Mouse (Mus musculus) kidney, adult 2 months (tissue): ENCODE results near the gene Atp1a1. TPM values are rescaled to one million over a fixed set of nuclear protein-coding genes. Genes with fewer than 3 reads are reported as not detected.

ENCODE experiments used
- DNase-seq: peaks from one replicate; pipeline ENCODE4 v3.0.0; 2021
- H3K27ac ChIP-seq: fragments of 200-500 bp; 2 replicates; pipeline ENCODE4 v1.5.1; 2012; ENCODE audit warnings: low read depth, low read length, control low read depth, inconsistent platforms; ENCODE audit not compliant: insufficient read depth
- H3K27me3 ChIP-seq: fragments of 200-500 bp; replicated peaks from 2 replicates; pipeline ENCODE4 v1.6.1; 2012; ENCODE audit warnings: mild to moderate bottlenecking, moderate library complexity, low read length, inconsistent platforms; ENCODE audit not compliant: control insufficient read depth, insufficient read depth
- H3K36me3 ChIP-seq: fragments of 200-500 bp; 2 replicates; pipeline ENCODE4 v1.6.1; 2012; ENCODE audit warnings: mild to moderate bottlenecking, moderate library complexity, low read length, inconsistent platforms; ENCODE audit not compliant: control insufficient read depth, insufficient read depth
- H3K4me1 ChIP-seq: fragments of 200-500 bp; 2 replicates; pipeline ENCODE4 v1.6.1; 2011; ENCODE audit warnings: low read length; ENCODE audit not compliant: control insufficient read depth, insufficient read depth
- H3K4me3 ChIP-seq: fragments of 200-500 bp; 2 replicates; pipeline ENCODE4 v1.5.1; 2011; ENCODE audit warnings: mild to moderate bottlenecking, low read depth, low read length, control low read depth; ENCODE audit not compliant: insufficient read depth
- CTCF ChIP-seq: fragments of 200-500 bp; conservative IDR thresholded peaks from 2 replicates; pipeline ENCODE4 v1.5.1; 2011; ENCODE audit warnings: low read depth, mild to moderate bottlenecking, control low read depth, low read length, moderate library complexity, mixed read lengths; ENCODE audit not compliant: insufficient read depth, insufficient read length
- POLR2A ChIP-seq: fragments of 200-500 bp; IDR thresholded peaks from one replicate; pipeline ENCODE4 v1.6.1; 2011; ENCODE audit warnings: low read depth, low read length, control low read depth
- WGBS: fragments of 180-500 bp; shearing (Covaris S2); methylation state at CpG from one replicate; pipeline ENCODE4 v1.1.7; 2018; 5-methylcytosine and 5-hydroxymethylcytosine counted together
- polyA plus RNA-seq: library from polyadenylated mRNA; depleted of rRNA; stranded (reverse); fragments of >200 nt; gene quantifications from 2 replicates; pipeline ENCODE4 v1.2.3, GENCODE M21; 2012; rRNA removed

The Atp1a1 gene
- polyA plus RNA-seq: 2,267 and 2,428 TPM in 2 replicates

DNA sequence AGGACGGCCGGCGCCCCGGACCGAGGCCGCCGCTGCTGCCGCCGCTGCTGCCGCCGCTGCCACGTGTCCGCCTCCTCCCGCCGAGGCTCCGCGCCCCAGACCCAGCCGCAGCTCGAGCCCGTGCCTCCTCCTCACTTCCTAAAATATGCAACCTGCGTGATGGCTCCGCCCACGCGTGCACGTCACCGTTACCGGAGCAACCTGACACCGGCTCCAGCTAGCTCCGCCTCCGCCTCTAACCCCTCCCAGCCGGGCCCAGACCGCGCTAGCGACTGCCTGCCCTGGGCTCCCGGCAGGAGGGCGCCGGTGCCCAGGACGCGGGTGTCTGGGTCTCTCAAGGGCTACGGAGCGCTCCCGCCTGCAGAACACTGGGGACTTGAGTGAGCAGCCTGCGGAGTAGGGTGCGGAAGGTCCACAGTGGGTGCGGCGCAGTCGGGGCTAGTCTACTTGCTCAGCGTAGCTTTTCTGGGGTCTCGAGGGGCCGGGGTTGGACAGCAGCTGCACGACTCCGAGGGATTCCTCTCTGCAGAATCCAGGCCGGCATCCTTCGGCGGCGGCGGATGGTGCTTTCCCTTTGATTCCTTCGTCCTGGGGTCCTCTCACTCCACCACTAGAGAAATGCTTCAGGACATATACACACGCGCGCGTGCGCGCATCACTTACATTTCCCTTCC, at the start of gene Atp1a1:
Atp1a1 (minus strand) TSS at position 135 of the 674 bp plus-strand sequence.
- peak; percentile 100 for TF ChIP-seq POLR2A
- TF ChIP-seq CTCF: no peak
- Histone ChIP-seq H3K27ac (peak within 1 kb of the TSS; percentile 95), H3K36me3 (peaks cover 8% of the 10 kb centered on the region; the same call in 1 of the 2 replicates), H3K27me3 (no peaks in the 10 kb centered on the region), H3K4me3 (peak within 1 kb of the TSS; percentile 83), H3K4me1 (peaks cover 8% of the 10 kb centered on the region)
- DNase-seq: peak; percentile 99
- 3% methylated on average over 62 of the region's 64 CpGs for WGBS

DNA sequence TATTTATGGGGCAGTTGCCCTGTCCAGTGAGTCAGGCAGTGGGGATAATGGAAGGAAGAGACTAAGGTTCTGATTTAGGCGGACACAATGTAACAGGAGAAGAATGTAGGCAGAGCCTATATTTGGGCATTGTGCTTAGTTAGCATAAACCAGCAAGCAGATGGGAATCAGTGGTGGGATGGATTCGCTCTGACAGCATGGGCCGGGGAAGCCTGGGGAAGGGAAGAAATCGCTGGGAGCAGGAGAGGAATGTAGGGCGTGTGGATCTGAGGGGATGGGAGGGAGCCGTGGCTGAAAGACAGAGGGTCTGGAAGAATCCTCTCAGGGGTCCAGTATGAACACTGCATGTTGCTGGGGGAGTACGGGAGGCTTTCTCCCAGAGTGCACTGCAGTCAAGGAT, 49.0 kb upstream of the Atp1a1 start:
- H3K27ac ChIP-seq: peak overlapping the region; percentile 52
- peaks cover 24% of the 10 kb centered on the region for H3K4me1 ChIP-seq
- no peak overlapping the region for H3K4me3 ChIP-seq
- 64% methylated on average over 7 of the region's 7 CpGs for WGBS
- no peaks in the 10 kb centered on the region for H3K27me3 ChIP-seq
- TF ChIP-seq CTCF: no peak
- TF ChIP-seq POLR2A: no peak
- no peak for DNase-seq
- no peaks in the 10 kb centered on the region for H3K36me3 ChIP-seq

DNA sequence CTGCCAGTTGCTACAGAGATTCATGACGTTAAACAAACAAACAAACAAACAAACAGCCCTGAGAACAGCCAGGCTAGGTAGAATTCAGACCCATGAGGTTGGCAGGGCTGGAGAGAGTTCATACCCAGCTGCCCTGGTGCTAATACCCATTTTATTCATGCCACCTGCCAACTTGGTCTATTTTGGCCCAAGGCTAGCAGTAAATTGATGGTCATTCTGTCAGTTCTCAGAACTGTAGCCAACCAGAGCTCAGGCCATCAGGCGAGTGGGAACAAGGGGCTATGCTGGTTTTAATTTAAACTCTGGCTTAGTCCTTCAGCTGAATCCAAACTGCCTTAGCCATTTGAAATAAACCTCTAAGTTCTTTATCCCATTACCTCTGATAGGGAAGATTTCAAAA, 48.5 kb upstream of the Atp1a1 start:
- no peaks in the 10 kb centered on the region for H3K36me3 ChIP-seq
- 60% methylated on average over 2 of the region's 2 CpGs for WGBS
- TF ChIP-seq POLR2A (no peak), CTCF (no peak)
- peaks cover 24% of the 10 kb centered on the region for H3K4me1 ChIP-seq
- H3K4me3 ChIP-seq: no peak overlapping the region
- no peak overlapping the region; the same call in 1 of the 2 replicates for H3K27ac ChIP-seq
- H3K27me3 ChIP-seq: no peaks in the 10 kb centered on the region
- DNase-seq: peak; percentile 69

DNA sequence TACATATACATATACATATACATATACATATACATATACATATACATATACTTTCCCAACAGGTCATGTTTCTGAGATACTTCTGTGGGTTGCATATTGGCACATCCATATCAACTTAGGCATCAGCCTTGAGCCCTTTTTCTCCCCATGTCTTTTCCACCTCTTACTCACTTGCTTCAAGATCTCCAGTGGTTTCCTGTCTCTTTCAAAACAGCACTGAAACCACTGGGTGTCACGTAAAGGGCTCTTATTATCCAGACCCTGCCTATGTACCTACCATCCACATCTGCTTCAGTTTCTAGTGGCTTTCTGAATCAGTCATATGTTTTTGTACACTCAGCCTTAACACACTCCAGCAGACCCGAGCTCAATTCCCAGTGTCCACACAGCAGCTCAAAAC, 45.8 kb upstream of the Atp1a1 start:
- Histone ChIP-seq H3K4me3 (no peak overlapping the region), H3K27me3 (no peaks in the 10 kb centered on the region), H3K36me3 (no peaks in the 10 kb centered on the region), H3K27ac (peak overlapping the region; percentile 36; the same call in 1 of the 2 replicates), H3K4me1 (peaks cover 24% of the 10 kb centered on the region)
- DNase-seq: no peak
- TF ChIP-seq POLR2A (no peak), CTCF (no peak)
- WGBS: 53% methylated on average over 2 of the region's 2 CpGs

DNA sequence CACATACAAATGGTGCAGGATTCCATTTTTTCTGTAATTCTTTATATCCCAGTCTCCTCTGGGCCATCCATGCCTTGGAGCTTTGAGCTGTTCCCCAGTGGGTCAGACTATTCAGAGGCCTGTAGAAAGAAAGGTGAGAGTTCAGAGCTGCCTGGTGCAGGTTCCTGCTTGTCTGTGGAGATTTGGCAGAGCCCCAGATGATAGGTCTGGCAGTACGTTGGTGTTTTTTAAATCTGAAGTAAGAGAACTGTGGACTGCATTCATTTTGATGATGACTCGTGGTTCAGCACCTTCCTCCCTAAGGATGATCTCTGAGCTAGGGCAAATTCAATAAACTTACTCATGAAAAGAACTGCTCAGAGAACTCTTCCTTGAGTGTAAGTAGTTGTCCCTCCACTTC, 44.8 kb upstream of the Atp1a1 start:
- no peaks in the 10 kb centered on the region for H3K36me3 ChIP-seq
- peak; percentile 46 for DNase-seq
- peak overlapping the region; percentile 34 for H3K27ac ChIP-seq
- no peak overlapping the region for H3K4me3 ChIP-seq
- TF ChIP-seq POLR2A (no peak), CTCF (no peak)
- whole genome bisulfite sequencing: 42% methylated on average over 2 of the region's 2 CpGs
- H3K4me1 ChIP-seq: peaks cover 24% of the 10 kb centered on the region
- no peaks in the 10 kb centered on the region for H3K27me3 ChIP-seq

DNA sequence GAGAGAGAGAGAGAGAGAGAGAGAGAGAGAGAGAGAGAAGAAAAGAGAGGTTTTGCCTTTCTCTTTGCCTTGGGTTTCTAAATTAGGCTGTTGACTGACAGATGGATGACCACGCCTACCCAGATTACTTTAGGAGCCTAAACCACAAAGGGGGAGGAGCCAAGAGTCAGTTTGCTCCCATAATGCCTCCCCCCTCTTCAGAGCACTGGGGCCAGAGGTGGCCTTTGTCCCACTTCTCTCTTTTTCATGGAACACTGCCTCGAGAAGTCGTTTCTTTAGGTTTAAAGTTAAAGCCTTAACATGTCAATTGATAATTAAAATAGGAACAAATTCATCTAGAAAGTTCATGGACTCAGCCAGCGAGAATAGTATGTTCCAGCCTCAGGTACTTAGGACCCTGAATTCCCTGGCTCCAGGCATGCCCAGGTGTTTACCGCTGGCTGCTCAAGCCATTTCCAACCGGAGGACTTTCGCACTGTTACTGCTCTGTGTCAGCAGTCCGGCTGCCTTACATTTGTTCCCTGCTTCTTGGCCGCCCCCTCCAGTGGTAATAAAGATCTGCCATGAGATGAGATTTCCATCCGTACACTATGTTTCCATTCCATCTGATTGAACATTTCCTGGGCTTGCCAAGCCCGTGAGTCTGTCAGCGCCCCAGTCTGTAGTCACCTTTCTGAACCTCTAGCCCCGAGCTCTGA, 43.8 kb upstream of the Atp1a1 start:
- 44% methylated on average over 13 of the region's 13 CpGs for WGBS
- peak; percentile 76 for DNase-seq
- H3K27ac ChIP-seq: peak overlapping the region; percentile 34

DNA sequence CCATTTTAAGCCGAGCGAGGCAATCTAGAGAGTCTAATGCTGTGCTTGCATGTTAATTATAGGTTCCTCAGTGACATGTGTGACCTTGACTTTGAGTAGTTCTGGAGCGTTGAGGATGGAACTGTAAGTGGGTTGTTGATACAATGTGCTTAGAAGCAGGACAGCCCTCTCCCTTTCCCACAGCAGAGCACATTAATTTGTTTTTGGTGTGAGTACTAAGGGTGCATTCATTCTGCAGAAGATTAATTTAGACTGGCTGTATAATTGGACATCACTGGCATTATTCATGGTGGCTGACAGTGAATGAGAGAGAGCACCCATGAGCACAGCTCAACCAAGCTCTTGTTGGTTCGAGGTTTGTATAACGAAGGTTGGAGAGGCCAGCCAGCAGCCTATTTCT, 42.3 kb upstream of the Atp1a1 start:
- 72% methylated on average over 5 of the region's 5 CpGs for WGBS
- peaks cover 17% of the 10 kb centered on the region for H3K4me1 ChIP-seq
- no peak for DNase-seq
- TF ChIP-seq CTCF (no peak), POLR2A (no peak)
- no peak overlapping the region for H3K27ac ChIP-seq
- no peaks in the 10 kb centered on the region for H3K36me3 ChIP-seq
- H3K27me3 ChIP-seq: no peaks in the 10 kb centered on the region
- H3K4me3 ChIP-seq: no peak overlapping the region

More for the DNA sequence above, 43.8 kb upstream of the Atp1a1 start:
- Histone ChIP-seq H3K27me3 (no peaks in the 10 kb centered on the region), H3K36me3 (no peaks in the 10 kb centered on the region), H3K4me3 (no peak overlapping the region), H3K4me1 (peaks cover 20% of the 10 kb centered on the region)
- no peak for TF ChIP-seq POLR2A
- no peak for TF ChIP-seq CTCF
